19 mouse cellular contexts compared by ENCODE assay signal in genomic region chr17:83538141-83538540, GRCm38 (mm10). TPM values are rescaled to one million over a fixed set of nuclear protein-coding genes. Genes with fewer than 3 reads are reported as not detected.
DNase-seq lines count a peak whose midpoint lies in the region; ATAC-seq lines count a peak whose summit lies in the region.
"Had no signal": no experiment of that assay in that cellular context is flagged by ENCODE, and none has a peak within 500 bp of the region (broad histone marks: within the 10 kb centered on the region; RNA-seq: fewer than 3 reads in every experiment).

No protein-coding gene starts in this region.

- no peak overlapping the region for H3K4me3 ChIP-seq in hindbrain, embryonic 12.5 days
- no peak overlapping the region for H3K4me3 ChIP-seq in hindbrain, embryonic 16.5 days (ENCODE audit: low read length)
- no peak overlapping the region for H3K4me3 ChIP-seq in kidney, embryonic 15.5 days (replicated peaks)
- H3K4me3 ChIP-seq in neural tube, embryonic 15.5 days (replicated peaks): no peak overlapping the region
- H3K4me3 ChIP-seq: forebrain, embryonic 13.5 days; heart, embryonic 12.5 days; intestine, embryonic 15.5 days had no signal

- H3K9ac ChIP-seq in hindbrain, embryonic 12.5 days: no peak overlapping the region
- no peak overlapping the region for H3K9ac ChIP-seq in hindbrain, embryonic 16.5 days (ENCODE audit: low read depth, low read length)
- no peak overlapping the region for H3K9ac ChIP-seq in kidney, embryonic 15.5 days
- H3K9ac ChIP-seq in neural tube, embryonic 15.5 days (replicated peaks): no peak overlapping the region
- H3K9ac ChIP-seq: forebrain, embryonic 13.5 days; forebrain, postnatal 0 days; heart, embryonic 12.5 days; intestine, embryonic 15.5 days had no signal

- H3K9me3 ChIP-seq in hindbrain, embryonic 12.5 days (replicated peaks): no peaks in the 10 kb centered on the region
- no peaks in the 10 kb centered on the region for H3K9me3 ChIP-seq in hindbrain, embryonic 16.5 days (ENCODE audit: control insufficient read depth, low read length)
- no peaks in the 10 kb centered on the region; the same call in 1 of the 2 replicates for H3K9me3 ChIP-seq in kidney, embryonic 15.5 days (replicated peaks)
- H3K9me3 ChIP-seq in neural tube, embryonic 15.5 days (replicated peaks): no peaks in the 10 kb centered on the region
- H3K9me3 ChIP-seq: forebrain, embryonic 13.5 days; G1E; intestine, embryonic 15.5 days had no signal

- H3K27ac ChIP-seq in hindbrain, embryonic 12.5 days: 0 out of 2 replicates have a peak overlapping the region, but pooled peaks have one; percentile 9
- no peak overlapping the region for H3K27ac ChIP-seq in hindbrain, embryonic 16.5 days (ENCODE audit: low read depth, low read length)
- H3K27ac ChIP-seq in kidney, embryonic 15.5 days: 0 out of 2 replicates have a peak overlapping the region, but pooled peaks have one; percentile 37
- no peak overlapping the region; the same call in 1 of the 2 replicates for H3K27ac ChIP-seq in neural tube, embryonic 15.5 days (replicated peaks)
- H3K27ac ChIP-seq: forebrain, embryonic 13.5 days; intestine, embryonic 15.5 days had no signal

- 63% methylated on average over 9 of the region's 9 CpGs for WGBS in hindbrain, embryonic 12.5 days
- WGBS in hindbrain, embryonic 16.5 days: 53% methylated on average over 9 of the region's 9 CpGs
- WGBS in kidney, embryonic 15.5 days: 56% methylated on average over 9 of the region's 9 CpGs
- 52% methylated on average over 9 of the region's 9 CpGs for WGBS in neural tube, embryonic 15.5 days

- no peak for ATAC-seq in hindbrain, embryonic 12.5 days (ENCODE audit: low FRiP score)
- ATAC-seq in hindbrain, embryonic 16.5 days: no peak
- ATAC-seq in kidney, embryonic 15.5 days (replicated peaks; ENCODE audit: low FRiP score): no peak
- peak; percentile 17; the same call in 1 of the 2 replicates for ATAC-seq in neural tube, embryonic 15.5 days (ENCODE audit: low FRiP score)
- ATAC-seq: CD4-positive, CD25-positive, alpha-beta regulatory T cell, adult 4 months; forebrain, embryonic 13.5 days; forebrain, postnatal 0 days; intestine, embryonic 15.5 days had no signal

- peaks cover 6% of the 10 kb centered on the region; the same call in 1 of the 2 replicates for H3K4me1 ChIP-seq in hindbrain, embryonic 12.5 days
- H3K4me1 ChIP-seq in hindbrain, embryonic 16.5 days (ENCODE audit: control insufficient read depth, insufficient read depth, low read depth, low read length): peaks cover 2% of the 10 kb centered on the region
- H3K4me1 ChIP-seq in kidney, embryonic 15.5 days: peaks cover 21% of the 10 kb centered on the region
- H3K4me1 ChIP-seq in neural tube, embryonic 15.5 days: peaks cover 9% of the 10 kb centered on the region; the same call in 1 of the 2 replicates
- H3K4me1 ChIP-seq: forebrain, embryonic 13.5 days; heart, embryonic 12.5 days; intestine, embryonic 15.5 days had no signal

- H3K36me3 ChIP-seq in hindbrain, embryonic 12.5 days: no peaks in the 10 kb centered on the region
- no peaks in the 10 kb centered on the region for H3K36me3 ChIP-seq in hindbrain, embryonic 16.5 days (ENCODE audit: control insufficient read depth, insufficient read depth, low read length)
- H3K36me3 ChIP-seq in kidney, embryonic 15.5 days: no peaks in the 10 kb centered on the region
- no peaks in the 10 kb centered on the region for H3K36me3 ChIP-seq in neural tube, embryonic 15.5 days
- H3K36me3 ChIP-seq: G1E; heart, embryonic 12.5 days; intestine, embryonic 15.5 days had no signal

- H3K27me3 ChIP-seq in hindbrain, embryonic 12.5 days: peaks cover 3% of the 10 kb centered on the region; the same call in 1 of the 2 replicates
- no peaks in the 10 kb centered on the region for H3K27me3 ChIP-seq in hindbrain, embryonic 16.5 days (replicated peaks; ENCODE audit: control insufficient read depth, insufficient read depth, low read length)
- 0 out of 2 replicates have a peak, but pooled peaks cover 7% of the 10 kb centered on the region for H3K27me3 ChIP-seq in kidney, embryonic 15.5 days
- no peaks in the 10 kb centered on the region for H3K27me3 ChIP-seq in neural tube, embryonic 15.5 days (replicated peaks)
- H3K27me3 ChIP-seq: forebrain, embryonic 13.5 days; intestine, embryonic 15.5 days had no signal

- H3K4me2 ChIP-seq in hindbrain, embryonic 12.5 days (replicated peaks): no peak overlapping the region
- H3K4me2 ChIP-seq in hindbrain, embryonic 16.5 days (ENCODE audit: low read length): no peak overlapping the region
- no peak overlapping the region for H3K4me2 ChIP-seq in kidney, embryonic 15.5 days
- H3K4me2 ChIP-seq in neural tube, embryonic 15.5 days: no peak overlapping the region
- H3K4me2 ChIP-seq: forebrain, embryonic 13.5 days; heart, embryonic 12.5 days; intestine, embryonic 15.5 days had no signal

- no peak for DNase-seq in kidney, adult 9 months
- DNase-seq in MN1 (ENCODE audit: low spot score): peak; percentile 78
- DNase-seq in c-Kit-positive CD71-positive TER-119-positive erythroid progenitor cells, embryonic 14.5 days (ENCODE audit: low spot score): no peak
- DNase-seq: adrenal gland, postnatal 10 days; B cell, adult 2 months; cerebellum, adult 18-20 months; cerebellum, adult 9-11 months; cerebellum, postnatal 36 days; forebrain, postnatal 0 days; gastrocnemius, postnatal 14 days had no signal

RNA-seq across cellular contexts. Expression of gene Cox7a2l, which starts 21.0 kb away (rescaled TPM):
- 139 TPM in 2 replicates for polyA plus RNA-seq in hindbrain, embryonic 12.5 days (2016; fragmentation: Nextera tagmentation; extraction: Ambion mirVana)
- polyA plus RNA-seq in hindbrain, embryonic 16.5 days (2015; fragmentation: Nextera tagmentation; extraction: Ambion mirVana): 197 and 227 TPM in 2 replicates
- polyA plus RNA-seq in kidney, embryonic 15.5 days (2015; fragmentation: Nextera tagmentation; extraction: Ambion mirVana): 189 and 196 TPM in 2 replicates
- polyA plus RNA-seq in neural tube, embryonic 15.5 days (2015; fragmentation: Nextera tagmentation; extraction: Ambion mirVana): 197 and 199 TPM in 2 replicates

Comparison
In these comparisons a context has a peak if more than half of its experiments do, and no peak if none do; other contexts are left out.
1. H3K27ac ChIP-seq: peak in hindbrain, embryonic 12.5 days (single experiment) and kidney, embryonic 15.5 days (single experiment); none in hindbrain, embryonic 16.5 days (single experiment) and neural tube, embryonic 15.5 days (single experiment).